Mouse (Mus musculus): ENCODE measurements around the gene Tln2. TPM values are rescaled to one million over a fixed set of nuclear protein-coding genes. Genes with fewer than 3 reads are reported as not detected.

The Tln2 gene
- polyA plus RNA-seq, 2 experiments: 0.98 to 2.5 TPM

- Histone ChIP-seq H3K27ac (no peak overlapping the region), H3K4me3 (ENCODE audit: insufficient read depth in 1 of 2, low read depth in 2 of 2, low read length in 2 of 2) (no peak overlapping the region), H3K9ac (replicated peaks) (no peak overlapping the region), H3K4me2 (ENCODE audit: low read depth) (no peak overlapping the region), H3K4me1 (replicated peaks; ENCODE audit: control insufficient read depth in 2 of 2, insufficient read depth in 2 of 2, low read length in 1 of 2) (no peaks in the 10 kb centered on the region), H3K27me3 (ENCODE audit: control insufficient read depth, insufficient read depth, low read length) (no peaks in the 10 kb centered on the region), H3K36me3 (replicated peaks; ENCODE audit: control insufficient read depth, insufficient read depth, low read depth) (no peaks in the 10 kb centered on the region), H3K9me3 (ENCODE audit: control insufficient read depth, low read length) (no peaks in the 10 kb centered on the region)
- TF ChIP-seq CTCF (IDR thresholded peaks at IDR 0.05; ENCODE audit: low read depth): no peak
- ATAC-seq (ENCODE audit: insufficient read depth) (no peak), DNase-seq (ENCODE audit: low read depth in 3 of 3, low spot score in 3 of 3) (no peak)
- 63% methylated on average over 15 of the region's 15 CpGs for WGBS (ENCODE audit: insufficient replicate concordance)
Observed at GRCm38 (mm10) chr9:67428306-67429047, 131.0 kb downstream of the Tln2 start.

DNA sequence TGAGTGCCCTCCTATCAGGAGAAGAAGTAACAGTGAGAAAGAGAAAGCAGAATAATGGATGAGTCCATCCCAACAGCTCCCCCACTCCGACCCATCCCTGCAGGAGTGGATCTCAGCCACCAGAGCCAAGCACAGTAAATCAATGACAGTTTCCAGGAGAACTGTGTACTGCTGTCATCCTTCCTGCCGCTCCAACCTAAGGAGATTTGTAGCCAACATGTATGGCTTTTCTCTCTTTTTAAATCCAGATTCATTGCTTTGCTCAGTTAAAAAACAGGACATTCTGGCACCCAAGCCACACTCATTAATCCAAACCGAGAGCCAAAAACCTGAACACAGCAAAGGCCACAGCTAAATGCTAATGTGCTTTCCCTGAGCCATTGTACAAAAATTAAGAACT, 133.2 kb downstream of the Tln2 start:
- H3K4me1 ChIP-seq (replicated peaks; ENCODE audit: control insufficient read depth in 2 of 2, insufficient read depth in 2 of 2, low read length in 1 of 2): no peaks in the 10 kb centered on the region
- H3K9ac ChIP-seq (replicated peaks): no peak overlapping the region
- H3K27ac ChIP-seq: no peak overlapping the region
- no peaks in the 10 kb centered on the region for H3K9me3 ChIP-seq (ENCODE audit: control insufficient read depth, low read length)
- H3K36me3 ChIP-seq (replicated peaks; ENCODE audit: control insufficient read depth, insufficient read depth, low read depth): no peaks in the 10 kb centered on the region
- H3K4me2 ChIP-seq (ENCODE audit: low read depth): no peak overlapping the region
- no peak for ATAC-seq (ENCODE audit: insufficient read depth)
- no peak overlapping the region for H3K4me3 ChIP-seq (ENCODE audit: insufficient read depth in 1 of 2, low read depth in 2 of 2, low read length in 2 of 2)
- no peaks in the 10 kb centered on the region for H3K27me3 ChIP-seq (ENCODE audit: control insufficient read depth, insufficient read depth, low read length)
- TF ChIP-seq CTCF (IDR thresholded peaks at IDR 0.05; ENCODE audit: low read depth) (no peak), EP300 (IDR thresholded peaks at IDR 0.05; ENCODE audit: low read depth) (no peak)
- DNase-seq (ENCODE audit: low read depth in 3 of 3, low spot score in 3 of 3): no peak
- WGBS (ENCODE audit: insufficient replicate concordance): 50% methylated on average over 3 of the region's 3 CpGs

DNA sequence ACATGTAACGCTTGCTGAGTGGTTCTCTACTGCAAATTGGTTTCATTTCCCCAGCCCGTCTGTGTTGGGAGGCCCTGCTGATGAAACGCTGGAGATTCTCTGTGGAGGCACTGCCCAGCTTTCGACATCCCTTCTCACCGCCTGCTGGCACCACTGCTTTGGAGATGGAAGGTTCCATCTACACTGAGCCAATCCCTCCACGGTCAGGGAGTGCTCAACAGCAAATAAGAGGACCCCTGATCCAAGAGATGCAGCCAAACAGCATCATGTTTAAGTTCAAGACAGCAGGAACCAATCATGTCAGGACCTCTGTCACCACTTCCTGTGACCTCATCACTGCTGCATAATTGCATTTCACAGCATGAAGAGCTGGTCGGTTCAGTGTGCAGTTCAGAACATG, 135.4 kb downstream of the Tln2 start:
- Histone ChIP-seq H3K36me3 (replicated peaks; ENCODE audit: control insufficient read depth, insufficient read depth, low read depth) (no peaks in the 10 kb centered on the region), H3K4me2 (ENCODE audit: low read depth) (no peak overlapping the region), H3K4me1 (replicated peaks; ENCODE audit: control insufficient read depth in 2 of 2, insufficient read depth in 2 of 2, low read length in 1 of 2) (no peaks in the 10 kb centered on the region), H3K9ac (replicated peaks) (no peak overlapping the region), H3K27me3 (ENCODE audit: control insufficient read depth, insufficient read depth, low read length) (no peaks in the 10 kb centered on the region), H3K27ac (no peak overlapping the region), H3K4me3 (ENCODE audit: insufficient read depth in 1 of 2, low read depth in 2 of 2, low read length in 2 of 2) (no peak overlapping the region), H3K9me3 (ENCODE audit: control insufficient read depth, low read length) (no peaks in the 10 kb centered on the region)
- ATAC-seq (ENCODE audit: insufficient read depth) (no peak), DNase-seq (ENCODE audit: low read depth in 3 of 3, low spot score in 3 of 3) (no peak)
- TF ChIP-seq EP300 (IDR thresholded peaks at IDR 0.05; ENCODE audit: low read depth): no peak
- no peak for TF ChIP-seq CTCF (IDR thresholded peaks at IDR 0.05; ENCODE audit: low read depth)
- WGBS (ENCODE audit: insufficient replicate concordance): 58% methylated on average over 7 of the region's 7 CpGs

DNA sequence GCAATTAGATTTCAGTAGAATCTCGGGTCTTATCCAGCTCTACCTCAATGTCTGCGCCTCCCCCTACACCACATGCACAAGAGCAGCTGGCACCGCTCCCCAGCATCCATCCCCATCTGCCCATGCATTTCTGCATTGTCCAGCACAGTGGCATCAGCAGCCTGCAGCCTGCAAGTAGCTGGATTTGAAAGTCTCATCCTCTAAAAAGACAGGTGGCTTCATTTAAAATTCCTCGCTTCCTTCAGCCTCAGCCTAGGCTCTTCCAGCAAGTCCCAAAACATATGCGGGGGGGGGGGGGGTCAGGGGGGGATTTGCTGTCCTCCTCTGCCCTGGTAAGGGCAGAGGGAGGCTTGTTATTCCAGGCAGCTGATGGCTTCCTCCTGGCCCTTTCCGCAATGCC, 141.4 kb downstream of the Tln2 start:
- no peak for TF ChIP-seq EP300 (IDR thresholded peaks at IDR 0.05; ENCODE audit: low read depth)
- no peak for TF ChIP-seq CTCF (IDR thresholded peaks at IDR 0.05; ENCODE audit: low read depth)
- no peak for DNase-seq (ENCODE audit: low read depth in 3 of 3, low spot score in 3 of 3)
- no peaks in the 10 kb centered on the region for H3K27me3 ChIP-seq (ENCODE audit: control insufficient read depth, insufficient read depth, low read length)
- H3K27ac ChIP-seq: no peak overlapping the region
- H3K9me3 ChIP-seq (ENCODE audit: control insufficient read depth, low read length): no peaks in the 10 kb centered on the region
- WGBS (ENCODE audit: insufficient replicate concordance): 61% methylated on average over 6 of the region's 6 CpGs
- H3K4me1 ChIP-seq (replicated peaks; ENCODE audit: control insufficient read depth in 2 of 2, insufficient read depth in 2 of 2, low read length in 1 of 2): no peaks in the 10 kb centered on the region
- no peaks in the 10 kb centered on the region for H3K36me3 ChIP-seq (replicated peaks; ENCODE audit: control insufficient read depth, insufficient read depth, low read depth)
- no peak overlapping the region for H3K9ac ChIP-seq (replicated peaks)
- no peak overlapping the region for H3K4me2 ChIP-seq (ENCODE audit: low read depth)
- no peak overlapping the region for H3K4me3 ChIP-seq (ENCODE audit: insufficient read depth in 1 of 2, low read depth in 2 of 2, low read length in 2 of 2)
- ATAC-seq (ENCODE audit: insufficient read depth): no peak

- no peak overlapping the region for H3K9ac ChIP-seq (replicated peaks)
Observed at GRCm38 (mm10) chr9:67410667-67411066, 148.8 kb downstream of the Tln2 start.

More at GRCm38 (mm10) chr9:67410667-67411066, 148.8 kb downstream of the Tln2 start:
- TF ChIP-seq EP300 (IDR thresholded peaks at IDR 0.05; ENCODE audit: low read depth) (no peak), CTCF (IDR thresholded peaks at IDR 0.05; ENCODE audit: low read depth) (no peak)
- 57% methylated on average over 2 of the region's 2 CpGs for WGBS (ENCODE audit: insufficient replicate concordance)
- Histone ChIP-seq H3K36me3 (replicated peaks; ENCODE audit: control insufficient read depth, insufficient read depth, low read depth) (no peaks in the 10 kb centered on the region), H3K27me3 (ENCODE audit: control insufficient read depth, insufficient read depth, low read length) (no peaks in the 10 kb centered on the region), H3K4me2 (ENCODE audit: low read depth) (no peak overlapping the region), H3K4me1 (replicated peaks; ENCODE audit: control insufficient read depth in 2 of 2, insufficient read depth in 2 of 2, low read length in 1 of 2) (no peaks in the 10 kb centered on the region), H3K27ac (no peak overlapping the region), H3K4me3 (ENCODE audit: insufficient read depth in 1 of 2, low read depth in 2 of 2, low read length in 2 of 2) (no peak overlapping the region), H3K9me3 (ENCODE audit: control insufficient read depth, low read length) (no peaks in the 10 kb centered on the region)
- no peak for ATAC-seq (ENCODE audit: insufficient read depth)
- DNase-seq (ENCODE audit: low read depth in 3 of 3, low spot score in 3 of 3): no peak

Measured in liver, embryonic 14.5 days (tissue).